Mouse (Mus musculus): Measurements from ENCODE around the gene Park7.

DNA sequence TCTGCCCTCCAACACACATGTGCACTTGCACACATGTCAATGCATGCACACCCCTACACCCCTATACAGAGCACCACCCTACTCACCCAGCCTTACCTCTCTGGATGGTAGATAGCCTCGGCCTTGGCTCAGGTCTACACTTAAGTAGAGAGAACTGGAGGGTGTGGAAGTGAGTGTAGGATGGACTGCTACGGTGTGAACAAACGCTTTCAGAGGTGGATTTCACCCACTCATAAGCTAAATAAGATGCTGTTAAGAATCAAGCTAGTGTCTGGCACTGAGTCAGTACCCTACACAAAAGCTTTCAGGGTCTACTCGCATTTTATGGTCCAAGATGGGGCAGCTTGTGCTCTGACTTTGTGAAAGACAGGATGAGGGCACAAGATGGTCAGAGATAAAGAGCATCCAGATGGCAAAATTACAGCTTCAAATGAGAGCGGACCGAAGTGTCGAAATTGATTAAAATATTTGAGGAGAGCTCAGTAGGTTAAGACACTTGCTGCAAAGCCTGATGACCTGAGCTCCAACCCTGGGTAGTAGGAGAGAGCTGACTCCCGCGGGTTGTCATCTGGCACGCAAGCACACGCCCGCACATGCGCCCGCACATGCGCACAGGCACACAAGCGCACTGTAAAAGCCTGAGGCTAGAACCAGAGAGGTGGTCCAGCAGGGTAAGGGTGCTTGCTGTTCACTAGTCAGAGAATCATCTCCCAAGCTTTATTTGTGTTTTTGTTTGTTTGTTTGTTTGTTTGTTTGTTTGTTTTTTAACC lies 23.2 kb upstream of the Park7 start:
- TF ChIP-seq CTCF (IDR thresholded peaks at IDR 0.05; ENCODE audit: low read depth), result no peak
- TF ChIP-seq EP300 (optimal IDR thresholded peaks at IDR 0.05), result no peak

Measured in stomach, postnatal 0 days (tissue).